Mouse (Mus musculus) CD4-positive helper T cell, adult 2 months (primary cell): ENCODE results near the gene Fam129a.
"Not testable (repeated sequence)": the region's sequence is repeated elsewhere in the genome, so short reads cannot be mapped to it uniquely, and the experiment has no call there.

Source experiments
- DNase-seq: peaks from one replicate; pipeline ENCODE4 v3.0.0-alpha.2; 2012; ENCODE audit warnings: low read depth, missing footprints, low spot score

Fam129a gene

GRCm38 (mm10) chr1:151690583-151691193, 119.7 kb downstream of the Fam129a start:
- DNase-seq: no peak

- not testable (repeated sequence) for DNase-seq
Observed at GRCm38 (mm10) chr1:151692867-151693266, 121.9 kb downstream of the Fam129a start.

DNA sequence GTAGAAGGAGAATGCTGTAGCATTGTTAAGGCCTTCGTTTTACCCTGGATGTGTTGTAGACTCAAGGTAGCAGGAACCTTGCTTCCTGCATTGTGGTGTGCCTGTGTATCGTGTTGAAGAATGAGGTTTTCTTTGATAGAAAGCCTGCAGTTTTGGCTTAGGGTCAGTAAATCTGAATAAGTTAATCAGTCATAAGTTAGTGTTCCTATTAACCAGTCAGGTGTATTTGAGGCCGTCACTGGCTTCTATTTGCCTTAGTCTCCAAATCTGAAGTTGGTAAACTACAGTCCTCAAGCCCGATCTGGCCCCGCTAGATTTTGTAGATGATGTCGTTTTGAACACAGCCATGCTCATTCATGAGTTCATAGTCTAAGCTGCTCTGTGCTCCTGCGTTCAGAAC, 125.8 kb downstream of the Fam129a start:
- DNase-seq: no peak

GRCm38 (mm10) chr1:151697901-151698641, 127.1 kb downstream of the Fam129a start:
- DNase-seq: peak; percentile 19

DNA sequence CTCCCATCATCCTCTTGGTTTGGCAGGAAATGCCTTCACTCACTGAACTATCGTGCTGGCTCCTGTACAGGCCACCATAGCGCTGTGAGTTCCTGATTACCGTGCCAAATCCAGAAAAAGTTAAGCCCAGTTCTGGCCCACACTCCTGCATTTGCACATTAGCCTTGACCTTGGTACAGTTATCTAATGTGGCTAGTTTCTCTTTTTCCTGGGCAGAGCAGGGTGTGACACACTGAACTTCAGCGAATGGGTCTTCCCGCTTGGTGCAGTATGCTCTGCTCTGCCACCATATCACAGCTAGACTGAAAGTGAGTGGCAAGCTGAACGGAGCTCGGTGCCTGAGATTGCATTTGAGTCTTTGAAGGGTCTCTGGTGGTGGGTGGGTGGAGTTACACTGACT, 128.4 kb downstream of the Fam129a start:
- no peak for DNase-seq

DNA sequence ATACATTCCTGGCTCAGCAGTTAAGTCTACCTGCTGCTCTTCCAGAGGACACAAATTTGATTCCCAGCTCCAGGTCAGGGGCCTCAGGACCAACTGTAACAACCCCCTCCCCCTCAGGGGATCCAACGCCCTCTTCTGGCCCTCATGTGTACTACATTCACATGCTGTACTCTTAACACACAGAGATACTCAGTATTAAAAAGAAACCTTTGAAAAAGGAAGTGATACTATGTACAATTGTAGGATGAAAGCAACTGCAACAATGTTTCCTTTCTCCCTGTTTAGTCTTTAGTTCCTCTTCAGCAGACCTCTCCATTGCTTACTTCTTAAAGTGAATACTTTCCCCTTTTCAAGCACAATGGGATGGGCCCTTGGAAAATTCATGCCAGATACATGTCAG, 131.8 kb downstream of the Fam129a start:
- DNase-seq: no peak

GRCm38 (mm10) chr1:151705723-151706396, 134.9 kb downstream of the Fam129a start:
- peak; percentile 67 for DNase-seq

DNA sequence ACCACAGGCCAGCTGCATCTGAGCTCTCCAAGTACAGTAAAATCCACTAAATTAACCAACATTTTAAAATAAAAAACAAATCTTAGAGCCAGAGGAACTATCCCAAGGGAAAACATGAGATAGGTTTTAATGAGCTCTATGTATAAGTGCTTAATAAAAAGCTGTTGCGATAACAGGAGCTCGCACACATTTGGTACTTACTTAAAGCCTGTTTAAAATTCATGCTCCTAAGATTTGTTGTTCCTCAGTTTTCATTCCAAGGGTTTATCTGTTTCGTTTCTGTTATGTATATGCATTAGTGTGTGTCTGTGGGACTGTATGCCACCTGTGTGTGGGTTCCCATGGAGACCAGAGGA, 135.4 kb downstream of the Fam129a start:
- no peak for DNase-seq

- DNase-seq: no peak
Observed at GRCm38 (mm10) chr1:151708966-151709733, 138.2 kb downstream of the Fam129a start.

GRCm38 (mm10) chr1:151709734-151710022, 138.7 kb downstream of the Fam129a start:
- no peak for DNase-seq

DNA sequence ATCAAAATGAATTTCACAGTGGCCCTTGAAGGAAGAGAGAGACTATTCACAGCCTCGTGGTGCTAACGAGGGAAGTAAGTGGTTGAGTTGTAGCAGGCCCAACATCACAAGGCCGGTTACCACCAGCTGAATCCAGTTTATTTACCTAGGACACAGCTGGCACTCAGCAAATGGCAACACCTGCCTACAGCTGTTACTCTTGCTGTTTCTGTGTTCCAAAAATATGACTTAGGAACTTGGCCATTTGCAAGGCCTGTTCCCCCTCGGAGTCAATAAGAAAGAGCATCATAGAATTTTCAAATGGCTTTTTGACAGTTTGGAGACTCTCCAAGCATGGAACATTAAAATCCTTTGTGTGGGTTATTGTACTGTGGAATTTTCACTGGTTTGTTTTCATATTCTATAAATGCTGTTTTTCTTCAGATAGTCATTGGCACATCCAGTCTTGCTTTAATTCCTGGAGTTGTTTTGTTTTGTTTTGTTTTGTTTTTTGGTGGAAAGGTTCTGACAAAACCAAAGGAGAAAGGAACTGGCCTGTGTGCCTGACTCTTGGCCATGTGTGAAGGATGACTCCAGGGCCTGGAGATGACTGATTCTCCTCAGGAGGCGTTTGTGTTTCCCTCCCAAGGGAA, 139.6 kb downstream of the Fam129a start:
- DNase-seq: no peak

- DNase-seq: no peak
Observed at GRCm38 (mm10) chr1:151711062-151711461, 140.1 kb downstream of the Fam129a start.

DNA sequence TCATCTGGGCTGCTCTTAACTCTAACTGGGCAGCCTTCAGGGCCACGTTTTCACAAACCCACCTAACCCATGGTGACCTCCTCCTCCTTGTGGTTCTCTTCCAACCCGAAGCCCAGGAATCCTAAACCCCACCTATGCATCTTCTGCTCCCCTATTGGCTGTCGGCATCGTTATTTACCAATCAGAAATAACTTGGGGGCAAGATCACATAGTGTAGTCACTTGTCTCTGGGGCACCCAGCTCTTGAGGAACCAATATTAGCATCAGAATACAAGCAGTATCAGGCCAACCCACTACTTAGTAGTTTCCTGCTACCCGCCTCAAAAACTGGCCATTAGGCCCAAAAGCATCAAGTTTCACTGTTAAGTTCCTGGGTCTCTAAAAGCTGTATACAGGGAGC, 141.7 kb downstream of the Fam129a start:
- DNase-seq: no peak

DNA sequence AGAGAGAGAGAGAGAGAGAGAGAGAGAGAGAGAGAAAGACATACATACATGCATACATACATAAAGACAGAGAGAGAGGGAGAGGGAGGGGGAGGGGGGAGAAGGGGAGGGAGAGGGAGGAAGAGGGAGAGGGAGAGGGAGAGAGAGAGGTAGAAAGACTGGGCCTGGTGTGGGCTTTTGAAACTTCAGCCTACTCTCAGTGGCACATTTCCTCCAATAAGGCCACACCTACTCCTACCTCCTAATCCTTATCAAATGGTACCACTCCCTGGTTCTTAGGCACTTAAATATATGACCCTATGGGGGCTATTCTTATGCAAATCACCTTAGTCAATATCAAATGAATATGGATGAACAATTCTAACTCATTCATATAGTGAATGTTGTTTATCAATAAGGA, 142.6 kb downstream of the Fam129a start:
- DNase-seq: no peak

DNA sequence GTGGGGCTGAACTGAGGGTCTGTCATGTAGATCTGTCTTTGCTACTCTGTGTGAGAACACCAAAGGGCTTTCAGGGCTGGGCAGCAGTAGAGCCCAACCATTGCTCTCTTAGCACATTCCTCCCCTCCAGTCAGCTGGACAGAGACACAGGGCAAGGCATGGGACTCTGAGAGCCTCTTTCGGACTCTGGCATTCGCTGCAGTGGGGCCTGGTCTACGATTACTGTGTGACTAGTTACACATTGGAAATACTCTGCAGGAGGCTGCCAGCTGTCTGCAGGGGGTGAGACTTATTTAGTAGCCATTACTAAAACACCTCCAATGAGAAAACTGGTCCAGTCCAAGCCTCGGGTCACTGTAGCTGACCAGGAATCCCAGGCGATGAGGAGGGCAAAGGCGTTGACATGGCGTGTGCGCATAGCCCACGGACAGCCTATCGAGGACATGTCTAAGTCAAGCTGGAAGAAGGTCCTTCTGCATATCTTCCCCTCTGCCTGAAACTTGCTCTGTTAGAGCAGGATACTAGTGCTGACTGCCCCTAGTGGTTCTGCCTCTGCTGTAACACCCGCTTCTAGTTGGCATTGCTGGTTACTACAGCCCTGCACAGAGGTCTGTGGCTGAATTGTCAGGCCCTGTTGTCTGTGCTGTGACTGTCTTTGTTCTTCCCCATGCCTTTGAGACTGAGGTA, 145.2 kb downstream of the Fam129a start:
- no peak for DNase-seq

DNA sequence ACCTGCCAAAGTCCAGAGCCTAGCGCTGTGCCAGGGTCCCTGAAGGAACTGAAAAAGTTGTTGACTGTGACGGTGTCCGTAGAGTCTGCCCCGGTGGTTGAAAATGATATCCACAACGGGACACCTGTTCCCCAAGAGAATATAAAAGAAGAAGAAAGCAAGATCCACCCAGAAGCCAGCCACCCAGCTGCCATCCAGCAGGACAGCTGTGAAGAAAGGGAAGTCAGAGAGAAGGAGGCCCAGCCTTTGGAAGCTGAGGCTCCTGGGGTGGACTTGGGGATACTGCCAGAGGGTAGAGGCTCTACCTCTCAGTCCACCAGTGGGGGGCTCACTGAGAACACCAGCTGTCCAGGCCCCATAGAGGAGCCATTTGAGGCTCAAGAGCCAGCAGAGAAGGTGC, 146.6 kb downstream of the Fam129a start:
- no peak for DNase-seq

GRCm38 (mm10) chr1:151718575-151718974, 147.6 kb downstream of the Fam129a start:
- DNase-seq: no peak

GRCm38 (mm10) chr1:151719911-151720310, 148.9 kb downstream of the Fam129a start:
- DNase-seq: no peak

GRCm38 (mm10) chr1:151720566-151720965, 149.6 kb downstream of the Fam129a start:
- DNase-seq: no peak

DNA sequence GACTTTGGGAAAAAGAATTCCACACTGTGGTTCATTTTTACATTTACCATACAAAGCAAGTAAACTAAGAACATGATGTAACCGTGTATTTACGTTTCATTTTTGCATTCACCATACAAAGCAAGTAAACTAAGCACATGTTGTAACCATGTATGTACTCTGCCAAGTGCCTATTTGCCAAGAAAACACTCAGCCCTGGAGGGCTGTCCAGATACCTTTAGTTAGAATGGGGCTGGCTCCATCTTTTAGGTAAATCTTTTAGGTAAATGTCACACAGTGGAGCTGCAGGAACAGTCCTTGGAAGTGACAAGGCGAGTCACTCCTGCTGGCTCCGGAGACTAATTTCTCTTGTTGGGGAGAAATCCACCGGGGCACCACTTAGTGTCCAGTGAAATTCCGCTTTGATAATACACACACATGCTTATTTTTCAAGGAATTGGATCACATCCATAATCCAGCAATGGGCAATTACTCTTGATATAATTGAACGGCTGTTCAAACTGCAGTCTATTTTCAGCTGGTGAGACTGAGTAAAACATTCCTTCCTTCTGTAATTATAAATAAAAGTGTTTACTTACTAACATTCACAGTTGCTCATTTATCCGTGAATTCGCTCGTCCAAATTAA, 150.5 kb downstream of the Fam129a start:
- DNase-seq: no peak

DNA sequence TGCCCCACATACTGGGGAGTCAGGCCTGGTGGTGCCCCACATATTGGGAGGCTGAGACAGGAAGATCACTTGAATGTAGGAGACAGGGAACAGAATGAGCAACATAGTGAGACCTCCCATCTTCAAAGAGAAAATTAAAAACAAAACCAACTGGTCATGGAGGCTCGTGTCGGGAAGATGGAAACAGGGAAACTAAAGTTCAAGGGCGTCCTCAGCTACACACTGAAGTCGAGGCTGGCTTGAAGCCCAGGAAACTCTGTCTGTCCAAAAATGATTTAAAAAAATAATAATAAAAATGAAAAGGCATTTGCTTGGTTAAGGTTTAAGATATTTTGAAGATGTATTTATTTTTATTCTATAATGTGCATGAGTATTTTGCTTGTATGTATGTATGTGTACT, 152.8 kb downstream of the Fam129a start:
- DNase-seq: no peak
